Mouse (Mus musculus): Measurements from ENCODE around the gene Pacs1. TPM values are rescaled to one million over a fixed set of nuclear protein-coding genes. Genes with fewer than 3 reads are reported as not detected.

Gene Pacs1
- total RNA-seq, 1 experiment = 5.4 TPM

- H3K36me3 ChIP-seq (ENCODE audit: control insufficient read depth, insufficient read depth, low read length, poor library complexity, severe bottlenecking) = no peaks in the 10 kb centered on the region
- no peak overlapping the region for H3K27ac ChIP-seq (ENCODE audit: insufficient read depth, low read depth, low read length, poor library complexity, severe bottlenecking)
- no peak overlapping the region for H3K9ac ChIP-seq (ENCODE audit: insufficient read depth, low read depth, low read length, poor library complexity, severe bottlenecking)
- H3K4me1 ChIP-seq (ENCODE audit: control insufficient read depth in 2 of 2, insufficient read depth in 2 of 2, low read length in 2 of 2, poor library complexity in 1 of 2) = no peaks in the 10 kb centered on the region
- TF ChIP-seq ZNF384 (IDR thresholded peaks at IDR 0.05; ENCODE audit: low read depth, low read length) (peak; percentile 89), HCFC1 (IDR thresholded peaks at IDR 0.05; ENCODE audit: borderline replicate concordance, insufficient read depth, low read length) (no peak)
- in situ Hi-C loops (cut with MboI; ENCODE audit: low sequenced_read_pairs in 2 of 2, unreplicated experiment in 2 of 2) = no loop called here
- no peak overlapping the region for H3K4me3 ChIP-seq (ENCODE audit: insufficient read depth in 1 of 2, low read depth in 1 of 2, low read length in 2 of 2, poor library complexity in 1 of 2, severe bottlenecking in 1 of 2)
- DNase-seq (ENCODE audit: low read depth, low spot score) = no peak
- H3K9me3 ChIP-seq (ENCODE audit: control insufficient read depth, insufficient read depth, low read depth, low read length) = no peaks in the 10 kb centered on the region
Measured at GRCm38 (mm10) chr19:5124055-5124614, 148.8 kb downstream of the Pacs1 start.

GRCm38 (mm10) chr19:5123241-5123640 is 149.7 kb downstream of the Pacs1 start:
- no peak for DNase-seq (ENCODE audit: low read depth, low spot score)
- no peaks in the 10 kb centered on the region for H3K36me3 ChIP-seq (ENCODE audit: control insufficient read depth, insufficient read depth, low read length, poor library complexity, severe bottlenecking)
- in situ Hi-C loops (cut with MboI; ENCODE audit: low sequenced_read_pairs in 2 of 2, unreplicated experiment in 2 of 2) = no loop called here
- H3K4me1 ChIP-seq (ENCODE audit: control insufficient read depth in 2 of 2, insufficient read depth in 2 of 2, low read length in 2 of 2, poor library complexity in 1 of 2) = no peaks in the 10 kb centered on the region
- no peak for TF ChIP-seq MAFK (IDR thresholded peaks at IDR 0.05; ENCODE audit: insufficient read depth, low read depth, low read length)
- no peak for TF ChIP-seq ZNF384 (IDR thresholded peaks at IDR 0.05; ENCODE audit: low read depth, low read length)
- no peak for TF ChIP-seq ZC3H11A (IDR thresholded peaks at IDR 0.05; ENCODE audit: borderline replicate concordance, low read depth, low read length)
- TF ChIP-seq HCFC1 (IDR thresholded peaks at IDR 0.05; ENCODE audit: borderline replicate concordance, insufficient read depth, low read length) = no peak
- TF ChIP-seq CHD2 (IDR thresholded peaks at IDR 0.05; ENCODE audit: low read depth, low read length) = no peak
- H3K9ac ChIP-seq (ENCODE audit: insufficient read depth, low read depth, low read length, poor library complexity, severe bottlenecking) = no peak overlapping the region
- H3K9me3 ChIP-seq (ENCODE audit: control insufficient read depth, insufficient read depth, low read depth, low read length) = no peaks in the 10 kb centered on the region
- H3K4me3 ChIP-seq (ENCODE audit: insufficient read depth in 1 of 2, low read depth in 1 of 2, low read length in 2 of 2, poor library complexity in 1 of 2, severe bottlenecking in 1 of 2) = no peak overlapping the region
- H3K27ac ChIP-seq (ENCODE audit: insufficient read depth, low read depth, low read length, poor library complexity, severe bottlenecking) = no peak overlapping the region

GRCm38 (mm10) chr19:5122492-5122891 is 150.4 kb downstream of the Pacs1 start:
- H3K9ac ChIP-seq (ENCODE audit: insufficient read depth, low read depth, low read length, poor library complexity, severe bottlenecking) = no peak overlapping the region
- H3K4me3 ChIP-seq (ENCODE audit: insufficient read depth in 1 of 2, low read depth in 1 of 2, low read length in 2 of 2, poor library complexity in 1 of 2, severe bottlenecking in 1 of 2) = no peak overlapping the region
- in situ Hi-C loops (cut with MboI; ENCODE audit: low sequenced_read_pairs in 2 of 2, unreplicated experiment in 2 of 2) = no loop called here
- H3K27ac ChIP-seq (ENCODE audit: insufficient read depth, low read depth, low read length, poor library complexity, severe bottlenecking) = no peak overlapping the region
- H3K9me3 ChIP-seq (ENCODE audit: control insufficient read depth, insufficient read depth, low read depth, low read length) = no peaks in the 10 kb centered on the region
- no peak for DNase-seq (ENCODE audit: low read depth, low spot score)
- no peaks in the 10 kb centered on the region for H3K4me1 ChIP-seq (ENCODE audit: control insufficient read depth in 2 of 2, insufficient read depth in 2 of 2, low read length in 2 of 2, poor library complexity in 1 of 2)
- no peaks in the 10 kb centered on the region for H3K36me3 ChIP-seq (ENCODE audit: control insufficient read depth, insufficient read depth, low read length, poor library complexity, severe bottlenecking)
- TF ChIP-seq MAFK (IDR thresholded peaks at IDR 0.05; ENCODE audit: insufficient read depth, low read depth, low read length) (no peak), ZNF384 (IDR thresholded peaks at IDR 0.05; ENCODE audit: low read depth, low read length) (no peak)

- H3K27ac ChIP-seq (ENCODE audit: insufficient read depth, low read depth, low read length, poor library complexity, severe bottlenecking) = peak within 1 kb of the TSS; percentile 64; the same call in 1 of the 2 replicates
- in situ Hi-C loops (cut with MboI; ENCODE audit: low sequenced_read_pairs in 2 of 2, unreplicated experiment in 2 of 2) = no loop called here
- H3K36me3 ChIP-seq (ENCODE audit: control insufficient read depth, insufficient read depth, low read length, poor library complexity, severe bottlenecking) = no peaks in the 10 kb centered on the region
- DNase-seq (ENCODE audit: low read depth, low spot score) = no peak
- peak within 1 kb of the TSS; percentile 96 to 99 for H3K4me3 ChIP-seq (ENCODE audit: insufficient read depth in 1 of 2, low read depth in 1 of 2, low read length in 2 of 2, poor library complexity in 1 of 2, severe bottlenecking in 1 of 2)
- H3K9me3 ChIP-seq (ENCODE audit: control insufficient read depth, insufficient read depth, low read depth, low read length) = no peaks in the 10 kb centered on the region
- H3K9ac ChIP-seq (ENCODE audit: insufficient read depth, low read depth, low read length, poor library complexity, severe bottlenecking) = peak within 1 kb of the TSS; percentile 83
- TF ChIP-seq ZC3H11A (IDR thresholded peaks at IDR 0.05; ENCODE audit: borderline replicate concordance, low read depth, low read length) (no peak), CHD2 (IDR thresholded peaks at IDR 0.05; ENCODE audit: low read depth, low read length) (no peak), HCFC1 (IDR thresholded peaks at IDR 0.05; ENCODE audit: borderline replicate concordance, insufficient read depth, low read length) (no peak), ZNF384 (IDR thresholded peaks at IDR 0.05; ENCODE audit: low read depth, low read length) (no peak), MAFK (IDR thresholded peaks at IDR 0.05; ENCODE audit: insufficient read depth, low read depth, low read length) (no peak)
- H3K4me1 ChIP-seq (ENCODE audit: control insufficient read depth in 2 of 2, insufficient read depth in 2 of 2, low read length in 2 of 2, poor library complexity in 1 of 2) = no peaks in the 10 kb centered on the region; a peak in 1 of 4 replicates
Measured at GRCm38 (mm10) chr19:5118384-5118698, 154.6 kb downstream of the Pacs1 start, which contains the start of gene Klc2. Gene Klc2 (minus strand): TSS chr19:5118560.
